Mouse (Mus musculus): Measurements from ENCODE around the gene Gm11938. TPM values are rescaled to one million over a fixed set of nuclear protein-coding genes. Genes with fewer than 3 reads are reported as not detected.
A peak's percentile ranks its signal among the peaks of the same experiment; 100 is the strongest.

Gm11938 gene
- total RNA-seq, 2 experiments from 2014 or later: not detected

- DNase-seq (ENCODE audit: low spot score in 2 of 2): peak; percentile 60 to 65
Observed at GRCm38 (mm10) chr11:99574106-99574505, 29.0 kb downstream of the Gm11938 start.

DNA sequence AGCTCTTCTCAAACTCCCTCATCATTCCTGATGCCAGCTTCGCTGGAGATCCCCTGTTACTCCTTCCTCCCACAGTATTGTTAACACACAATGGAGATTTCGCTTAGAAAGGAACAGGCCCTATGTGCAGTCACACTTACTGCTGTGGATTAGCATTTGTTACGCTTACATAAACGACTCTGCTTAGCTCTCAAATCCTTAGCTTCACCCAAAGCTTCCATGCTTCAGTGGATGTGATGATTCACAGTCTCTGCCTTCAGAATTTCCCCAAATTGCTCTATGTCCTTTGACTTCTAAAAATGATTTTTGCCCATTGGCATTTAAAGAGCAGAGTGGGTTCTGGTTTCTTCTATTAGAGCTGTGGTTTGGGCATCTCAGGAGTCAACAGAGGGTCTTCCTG lies 29.9 kb downstream of the Gm11938 start:
- DNase-seq (ENCODE audit: low spot score in 2 of 2): no peak

GRCm38 (mm10) chr11:99566530-99566929 lies 36.6 kb downstream of the Gm11938 start, which contains the start of gene Krtap3-1:
Krtap3-1 (minus strand) TSS chr11:99566630.
- no peak for DNase-seq (ENCODE audit: low spot score in 2 of 2)

GRCm38 (mm10) chr11:99562580-99562979 lies 40.5 kb downstream of the Gm11938 start:
- no peak for DNase-seq (ENCODE audit: low spot score in 2 of 2)

GRCm38 (mm10) chr11:99559366-99559765 lies 43.7 kb downstream of the Gm11938 start, which contains the start of gene Gm11939:
Gm11939 (minus strand) TSS chr11:99559466.
- no peak for DNase-seq (ENCODE audit: low spot score in 2 of 2)

- no peak for DNase-seq (ENCODE audit: low spot score in 2 of 2)
Observed at GRCm38 (mm10) chr11:99557976-99558745, 44.9 kb downstream of the Gm11938 start.

DNA sequence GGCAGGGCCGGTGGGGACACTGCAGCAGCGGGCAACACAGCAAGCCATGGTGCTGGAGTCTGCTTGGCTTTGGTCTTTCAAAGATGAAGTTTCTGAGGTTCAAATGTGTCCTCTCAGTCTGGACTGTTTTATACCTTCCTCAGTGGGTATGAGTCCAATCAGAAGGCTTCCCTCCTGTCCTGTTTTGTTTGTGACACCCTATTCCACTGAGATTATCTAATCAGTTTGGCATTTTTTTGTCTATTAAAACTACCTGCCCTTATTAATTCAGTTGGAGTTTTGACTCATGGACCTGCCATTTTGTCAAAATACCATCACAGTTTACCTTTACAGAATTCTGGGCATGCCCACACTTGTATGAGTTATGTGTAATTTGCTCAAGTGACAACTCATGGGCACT lies 46.4 kb downstream of the Gm11938 start, which contains the start of gene Krtap3-2:
TSS of gene Krtap3-2 (minus strand) at position 101 of the 400 bp plus-strand sequence.
- no peak for DNase-seq (ENCODE audit: low spot score in 2 of 2)

DNA sequence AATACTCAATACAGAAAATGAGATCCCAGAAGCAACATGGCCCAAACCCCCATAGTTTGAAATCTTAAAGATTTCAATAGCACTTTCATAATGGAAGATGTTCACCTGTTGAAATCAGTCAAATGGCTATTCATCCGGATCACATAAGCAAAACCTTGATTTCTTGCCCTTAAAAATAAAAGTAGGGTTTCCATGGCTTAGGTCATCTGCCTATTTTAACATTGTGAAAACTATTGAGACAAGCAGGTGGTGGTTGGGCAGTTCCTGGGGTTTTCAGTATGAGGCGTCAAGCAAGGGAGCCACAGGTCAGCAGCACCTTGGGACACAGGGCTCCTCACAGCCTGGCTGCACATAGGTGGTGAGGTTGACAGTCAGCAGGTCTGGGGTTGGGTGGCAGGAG lies 46.9 kb downstream of the Gm11938 start:
- no peak for DNase-seq (ENCODE audit: low spot score in 2 of 2)

Other genes starting within 250 kb of the Gm11938 start
- gene Krt28, start 228.4 kb downstream of the Gm11938 start, total RNA-seq (2021): under 1 TPM; 0.32 to 0.45 TPM
- gene Krt10, start 213.9 kb downstream of the Gm11938 start, total RNA-seq (2021): 10 to 100 TPM; 13.0 to 14.4 TPM
- 1 to 10 TPM; 1.1 to 1.5 TPM for gene Krt12, start 181.0 kb downstream of the Gm11938 start, total RNA-seq (2021)
- not detected for gene Krt20, start 165.2 kb downstream of the Gm11938 start, total RNA-seq (2021)
- gene Krt23, start 110.2 kb downstream of the Gm11938 start, total RNA-seq (2021): not detected
- not detected for gene Krt39, start 82.0 kb downstream of the Gm11938 start, total RNA-seq (2021)
- gene Krt40, start 60.1 kb downstream of the Gm11938 start, total RNA-seq (2021): not detected
- not detected for gene Krtap3-3, start 52.4 kb downstream of the Gm11938 start, total RNA-seq (2021)
- not detected for gene Krtap3-2, start 46.5 kb downstream of the Gm11938 start, total RNA-seq (2021)
- not detected for gene Gm11939, start 43.8 kb downstream of the Gm11938 start, total RNA-seq (2021)
- gene Krtap3-1, start 36.7 kb downstream of the Gm11938 start, total RNA-seq (2021): not detected
- not detected for gene Krtap1-5, start 22.3 kb downstream of the Gm11938 start, total RNA-seq (2021)
- gene Krtap1-4, start 19.7 kb downstream of the Gm11938 start, total RNA-seq (2021): not detected
- not detected for gene Krtap1-3, start 12.0 kb downstream of the Gm11938 start, total RNA-seq (2021)
- not detected for gene Krtap9-3, start 5.2 kb downstream of the Gm11938 start, total RNA-seq (2021)
- gene Gm11937, start 6.9 kb upstream of the Gm11938 start, total RNA-seq (2021): not detected
- not detected for gene Krtap2-4, start 11.5 kb upstream of the Gm11938 start, total RNA-seq (2021)
- not detected for gene Gm11562, start 17.1 kb upstream of the Gm11938 start, total RNA-seq (2021)
- not detected for gene Krtap4-1, start 24.9 kb upstream of the Gm11938 start, total RNA-seq (2021)
- gene Krtap4-2, start 31.8 kb upstream of the Gm11938 start, total RNA-seq (2021): not detected
- gene Krtap4-7, start 40.8 kb upstream of the Gm11938 start, total RNA-seq (2021): not detected
- not detected for gene Gm11555, start 46.9 kb upstream of the Gm11938 start, total RNA-seq (2021)
- not detected for gene Gm11563, start 55.7 kb upstream of the Gm11938 start, total RNA-seq (2021)
- gene Krtap4-6, start 62.7 kb upstream of the Gm11938 start, total RNA-seq (2021): not detected
- not detected for gene Gm14190, start 87.4 kb upstream of the Gm11938 start, total RNA-seq (2021)
- not detected for gene Gm14180, start 131.0 kb upstream of the Gm11938 start, total RNA-seq (2021)
- gene Gm11595, start 169.6 kb upstream of the Gm11938 start, total RNA-seq (2021): not detected
- gene Krtap4-8, start 177.4 kb upstream of the Gm11938 start, total RNA-seq (2021): not detected
- gene Krtap4-9, start 181.9 kb upstream of the Gm11938 start, total RNA-seq (2021): not detected
- not detected for gene Gm11596, start 190.2 kb upstream of the Gm11938 start, total RNA-seq (2021)
- not detected for gene Gm11569, start 195.6 kb upstream of the Gm11938 start, total RNA-seq (2021)
- not detected for gene Gm11554, start 201.1 kb upstream of the Gm11938 start, total RNA-seq (2021)
- gene Krtap4-13, start 206.6 kb upstream of the Gm11938 start, total RNA-seq (2021): not detected
- gene Gm11564, start 212.4 kb upstream of the Gm11938 start, total RNA-seq (2021): not detected
- gene 2300003K06Rik, start 234.8 kb upstream of the Gm11938 start, total RNA-seq (2021): not detected
- gene Krtap4-16, start 248.3 kb upstream of the Gm11938 start, total RNA-seq (2021): not detected